In the genomic region with DNA sequence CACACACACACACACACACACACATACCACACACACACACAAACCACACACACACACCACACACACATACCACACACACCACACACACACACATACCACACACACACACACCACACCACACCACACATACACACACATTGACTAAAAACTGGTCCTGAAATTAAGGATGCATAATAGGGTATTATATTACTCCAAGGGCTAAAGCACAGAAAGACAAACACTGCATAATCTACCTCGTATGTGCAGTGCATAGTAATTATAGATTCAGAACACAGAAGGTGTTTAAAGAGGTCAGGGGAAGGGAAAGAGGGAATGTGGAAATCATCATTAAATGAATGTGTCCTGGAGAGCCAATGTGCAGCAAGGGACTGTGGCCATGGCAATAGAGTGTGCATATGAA, we compare ENCODE assay signal across 18 mouse cellular contexts.
"Had no signal": no experiment of that assay in that cellular context is flagged by ENCODE, and none has a peak within 500 bp of the region (broad histone marks: within the 10 kb centered on the region; RNA-seq: fewer than 3 reads in every experiment).

No protein-coding gene starts in this region.

- H3K9me3 ChIP-seq: limb, embryonic 10.5 days; limb, embryonic 13.5 days; liver, embryonic 12.5 days; liver, embryonic 15.5 days; lung, embryonic 15.5 days; megakaryocyte, embryonic 14.5 days; neural tube, embryonic 12.5 days had no signal

- H3K4me1 ChIP-seq: limb, embryonic 10.5 days; limb, embryonic 13.5 days; liver, embryonic 12.5 days; liver, embryonic 15.5 days; lung, embryonic 15.5 days; megakaryocyte, embryonic 14.5 days; neural tube, embryonic 12.5 days had no signal

- H3K27me3 ChIP-seq: limb, embryonic 13.5 days; liver, embryonic 12.5 days; liver, embryonic 15.5 days; lung, embryonic 15.5 days; megakaryocyte, embryonic 14.5 days; neural tube, embryonic 12.5 days had no signal

- H3K4me2 ChIP-seq: limb, embryonic 13.5 days; liver, embryonic 12.5 days; liver, embryonic 15.5 days; lung, embryonic 15.5 days; neural tube, embryonic 12.5 days had no signal

- DNase-seq: kidney, adult 18-20 months; kidney, adult 9 months; kidney, postnatal 14 days; kidney, postnatal 4 days; liver; lung, adult 18-20 months; lung, postnatal 10 days; lung, postnatal 36 days; thymus, adult 18-20 months; thymus, postnatal 36 days had no signal

- H3K36me3 ChIP-seq: limb, embryonic 10.5 days; limb, embryonic 13.5 days; liver, embryonic 12.5 days; liver, embryonic 15.5 days; lung, embryonic 15.5 days; neural tube, embryonic 12.5 days had no signal

- ATAC-seq: intestine, embryonic 16.5 days; liver, embryonic 12.5 days had no signal

- H3K4me3 ChIP-seq: limb, embryonic 10.5 days; limb, embryonic 13.5 days; liver, embryonic 12.5 days; liver, embryonic 15.5 days; lung, embryonic 15.5 days; megakaryocyte, embryonic 14.5 days; neural tube, embryonic 12.5 days had no signal

- H3K9ac ChIP-seq: limb, embryonic 13.5 days; liver, embryonic 12.5 days; liver, embryonic 15.5 days; lung, embryonic 15.5 days; neural tube, embryonic 12.5 days had no signal

- H3K27ac ChIP-seq: limb, embryonic 10.5 days; limb, embryonic 13.5 days; liver, embryonic 12.5 days; liver, embryonic 15.5 days; lung, embryonic 15.5 days; neural tube, embryonic 12.5 days had no signal
